Mouse (Mus musculus) limb, embryonic 15.5 days (tissue): ENCODE results near the gene Ccdc88a. TPM values are rescaled to one million over a fixed set of nuclear protein-coding genes. Genes with fewer than 3 reads are reported as not detected.

Source experiments
- ATAC-seq: fragments of 200-750 bp; cut with Nextera tagmentation; 2 replicates; pipeline ENCODE4 v1.8.0; 2017; ENCODE audit warnings: low read depth, moderate TSS enrichment; ENCODE audit not compliant: insufficient number of reproducible peaks, low FRiP score, low TSS enrichment
- H3K27ac ChIP-seq: fragments of 300-500 bp; sonication (generic); 2 replicates; pipeline ENCODE4 v1.5.1; 2015; ENCODE audit warnings: moderate library complexity, mild to moderate bottlenecking, inconsistent platforms
- H3K27me3 ChIP-seq: fragments of 300-500 bp; sonication (generic); 2 replicates; pipeline ENCODE4 v1.6.1; 2015; ENCODE audit warnings: inconsistent platforms
- H3K36me3 ChIP-seq: fragments of 300-500 bp; sonication (generic); 2 replicates; pipeline ENCODE4 v1.6.1; 2015; ENCODE audit warnings: inconsistent platforms
- H3K4me1 ChIP-seq: fragments of 300-500 bp; sonication (generic); 2 replicates; pipeline ENCODE4 v1.6.1; 2015; ENCODE audit warnings: inconsistent platforms
- H3K4me2 ChIP-seq: fragments of 300-500 bp; sonication (generic); 2 replicates; pipeline ENCODE4 v1.6.1; 2015; ENCODE audit warnings: mild to moderate bottlenecking, inconsistent platforms
- H3K4me3 ChIP-seq: fragments of 300-500 bp; sonication (generic); 2 replicates; pipeline ENCODE4 v1.5.1; 2015; ENCODE audit warnings: mild to moderate bottlenecking, inconsistent platforms
- H3K9ac ChIP-seq: fragments of 300-500 bp; sonication (generic); 2 replicates; pipeline ENCODE4 v1.6.1; 2015; ENCODE audit warnings: inconsistent platforms
- H3K9me3 ChIP-seq: fragments of 300-500 bp; sonication (generic); 2 replicates; pipeline ENCODE4 v1.6.1; 2016; ENCODE audit warnings: inconsistent platforms
- WGBS: fragments of 180-500 bp; shearing (Covaris S2); methylation state at CpG from one replicate; pipeline ENCODE4 v1.1.7; 2015; 5-methylcytosine and 5-hydroxymethylcytosine counted together
- polyA plus RNA-seq: library from polyadenylated mRNA; unstranded; fragments of >200 nt; fragmentation: Nextera tagmentation; extraction: Ambion mirVana; gene quantifications from 2 replicates; pipeline ENCODE4 v1.2.1, GENCODE M21; 2015

Gene Ccdc88a
- polyA plus RNA-seq, 1 experiment from 2014 or later = 42.9 TPM

DNA sequence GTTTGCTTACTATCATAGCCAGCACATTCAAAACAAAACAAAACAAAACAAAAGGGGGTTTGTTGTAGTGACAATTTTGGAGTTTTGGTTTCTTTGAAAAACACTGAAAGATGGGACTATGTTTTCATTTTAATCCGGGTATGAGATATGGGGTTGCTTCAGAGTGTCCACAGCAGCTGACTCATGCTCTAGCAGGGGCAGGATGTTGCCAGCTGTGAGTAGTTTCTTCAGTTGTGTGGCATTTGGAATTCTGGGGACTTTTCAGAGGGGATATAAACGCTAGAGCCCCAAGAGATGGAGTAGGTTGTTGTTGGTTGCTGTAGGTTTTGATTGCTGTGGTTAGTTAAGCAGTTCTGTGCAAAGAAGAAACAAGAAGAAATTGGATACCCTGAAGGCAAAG lies 10.0 kb downstream of the Ccdc88a start:
- Histone ChIP-seq H3K4me2 (no peak overlapping the region), H3K27ac (no peak overlapping the region), H3K27me3 (no peaks in the 10 kb centered on the region), H3K4me3 (no peak overlapping the region), H3K4me1 (no peaks in the 10 kb centered on the region), H3K9ac (no peak overlapping the region), H3K9me3 (no peaks in the 10 kb centered on the region), H3K36me3 (no peaks in the 10 kb centered on the region)
- no peak for ATAC-seq
- WGBS = 73% methylated on average over 2 of the region's 2 CpGs

DNA sequence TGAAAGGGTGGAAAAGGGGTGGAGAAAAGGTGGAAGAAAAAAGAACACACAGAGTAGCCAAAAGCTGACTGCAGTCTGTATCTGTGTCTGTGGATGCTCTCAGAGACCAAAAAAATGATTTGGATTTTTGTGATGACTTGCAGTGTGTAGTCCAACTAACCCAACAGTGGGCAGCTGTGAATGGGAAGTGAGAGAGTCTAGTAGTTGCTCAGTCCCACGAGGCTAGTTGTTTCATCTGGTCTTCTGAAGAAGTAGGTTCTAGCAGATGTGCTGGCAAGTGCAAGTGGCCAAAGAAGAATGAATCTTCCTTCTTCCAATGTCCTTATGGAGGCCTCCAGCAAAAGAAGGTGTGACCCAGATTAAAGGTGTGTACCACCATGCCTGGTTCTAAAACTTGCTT lies 10.5 kb downstream of the Ccdc88a start:
- H3K9ac ChIP-seq = no peak overlapping the region
- H3K27ac ChIP-seq = no peak overlapping the region
- H3K9me3 ChIP-seq = no peaks in the 10 kb centered on the region
- no peak overlapping the region for H3K4me3 ChIP-seq
- H3K27me3 ChIP-seq = no peaks in the 10 kb centered on the region
- no peak overlapping the region for H3K4me2 ChIP-seq
- ATAC-seq = no peak
- H3K36me3 ChIP-seq = no peaks in the 10 kb centered on the region
- WGBS = 87% methylated on average over 1 of the region's 1 CpGs
- H3K4me1 ChIP-seq = no peaks in the 10 kb centered on the region

DNA sequence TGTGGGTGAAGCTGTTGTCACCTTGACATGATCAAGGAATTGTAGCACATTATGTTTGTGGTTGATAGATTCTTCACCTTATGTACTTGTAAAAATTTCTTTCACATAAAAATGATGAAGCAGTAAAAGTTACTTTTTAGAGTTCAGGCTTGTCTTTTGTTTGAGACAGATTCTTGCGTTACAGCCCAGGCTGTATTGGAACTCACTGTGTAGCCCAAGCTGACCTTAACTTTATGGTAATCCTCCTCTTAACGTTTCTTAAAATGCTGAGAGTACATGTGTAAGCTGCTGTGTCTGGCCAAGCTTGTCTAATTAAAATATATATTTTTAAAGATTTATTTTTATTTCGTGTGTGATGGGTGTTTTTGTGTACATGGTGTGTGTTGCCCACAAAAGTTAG lies 11.2 kb downstream of the Ccdc88a start:
- Histone ChIP-seq H3K36me3 (no peaks in the 10 kb centered on the region), H3K4me3 (no peak overlapping the region), H3K27me3 (no peaks in the 10 kb centered on the region), H3K4me2 (no peak overlapping the region), H3K9me3 (no peaks in the 10 kb centered on the region), H3K27ac (no peak overlapping the region), H3K9ac (no peak overlapping the region), H3K4me1 (no peaks in the 10 kb centered on the region)
- no peak for ATAC-seq
- 67% methylated on average over 3 of the region's 3 CpGs for WGBS

DNA sequence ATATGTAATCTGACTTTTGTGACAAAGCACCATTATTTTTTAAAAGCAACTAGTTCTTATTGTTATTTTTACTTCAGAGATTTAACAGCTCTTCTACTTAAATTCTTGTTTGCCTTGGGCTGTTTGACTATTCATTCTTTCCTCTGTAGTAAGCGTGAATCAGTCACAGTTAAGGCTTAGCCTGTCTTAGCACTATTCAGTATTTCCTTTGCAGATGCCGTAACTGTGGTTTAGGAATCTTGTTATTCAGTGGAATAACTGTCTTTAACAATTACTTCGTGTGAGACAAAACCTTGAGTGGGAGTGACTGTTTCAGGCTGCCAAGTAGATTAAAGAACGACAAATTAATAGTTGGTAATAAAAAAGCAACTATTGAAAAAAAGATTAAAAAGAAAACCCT lies 16.5 kb downstream of the Ccdc88a start:
- H3K27me3 ChIP-seq = no peaks in the 10 kb centered on the region
- 62% methylated on average over 4 of the region's 4 CpGs for WGBS
- H3K27ac ChIP-seq = no peak overlapping the region
- H3K9ac ChIP-seq = no peak overlapping the region
- no peak for ATAC-seq
- H3K36me3 ChIP-seq = no peaks in the 10 kb centered on the region
- no peaks in the 10 kb centered on the region for H3K9me3 ChIP-seq
- H3K4me2 ChIP-seq = no peak overlapping the region
- H3K4me1 ChIP-seq = no peaks in the 10 kb centered on the region
- no peak overlapping the region for H3K4me3 ChIP-seq

DNA sequence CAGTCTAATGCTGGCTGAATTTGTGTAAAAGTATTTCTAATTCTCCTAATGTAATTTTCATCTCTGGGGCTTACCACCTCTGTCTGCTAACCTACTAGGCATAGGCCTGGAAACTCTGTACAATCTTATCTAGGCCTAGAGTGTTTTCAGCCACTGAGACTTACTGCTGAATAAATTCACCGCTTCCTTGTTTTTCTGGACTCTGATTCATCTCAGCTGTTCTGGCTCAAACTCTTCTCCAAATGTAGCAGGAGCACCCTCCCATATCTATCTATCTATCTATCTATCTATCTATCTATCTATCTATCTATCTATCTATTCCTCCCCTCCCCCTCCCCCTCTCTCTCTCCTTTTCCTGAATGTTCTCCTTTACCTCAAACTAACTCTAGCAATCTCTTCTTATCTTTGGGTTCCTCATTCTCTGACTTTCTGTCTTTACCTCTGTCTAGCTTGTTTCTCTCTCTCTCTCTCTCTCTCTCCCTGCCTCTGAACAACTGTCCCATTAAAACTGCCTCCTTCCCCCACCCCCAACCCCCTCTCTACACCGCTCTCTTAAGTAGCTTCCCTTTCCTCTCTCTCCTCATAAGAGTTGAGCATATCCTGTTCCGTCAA lies 21.8 kb downstream of the Ccdc88a start:
- Histone ChIP-seq H3K4me2 (no peak overlapping the region), H3K27ac (no peak overlapping the region), H3K4me1 (no peaks in the 10 kb centered on the region), H3K36me3 (no peaks in the 10 kb centered on the region), H3K27me3 (no peaks in the 10 kb centered on the region), H3K4me3 (no peak overlapping the region), H3K9ac (no peak overlapping the region), H3K9me3 (no peaks in the 10 kb centered on the region)
- no peak for ATAC-seq
- WGBS = 92% methylated on average over 3 of the region's 3 CpGs

DNA sequence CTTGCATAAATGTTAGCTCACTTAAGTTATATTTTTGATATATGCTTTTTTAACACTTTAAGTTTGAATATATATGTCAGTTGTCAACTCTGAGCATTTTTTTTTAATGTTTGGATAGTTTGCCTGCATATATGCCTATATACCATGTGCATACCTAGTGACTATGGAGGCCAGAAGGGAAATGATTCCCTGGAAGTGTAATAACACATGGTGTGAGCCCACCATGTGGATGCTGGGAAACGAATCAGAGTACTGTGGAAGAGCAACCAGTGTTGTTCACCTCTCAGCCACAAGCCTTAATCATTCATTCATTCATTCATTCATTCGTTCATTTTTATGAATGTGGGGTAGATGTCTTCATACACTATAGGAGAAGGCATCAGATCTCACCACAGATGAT lies 26.9 kb downstream of the Ccdc88a start:
- no peak overlapping the region for H3K9ac ChIP-seq
- ATAC-seq = no peak
- H3K27ac ChIP-seq = no peak overlapping the region
- whole genome bisulfite sequencing = 92% methylated on average over 2 of the region's 2 CpGs
- no peaks in the 10 kb centered on the region for H3K36me3 ChIP-seq
- no peaks in the 10 kb centered on the region for H3K4me1 ChIP-seq
- no peaks in the 10 kb centered on the region for H3K27me3 ChIP-seq
- H3K4me2 ChIP-seq = no peak overlapping the region
- H3K9me3 ChIP-seq = no peaks in the 10 kb centered on the region
- no peak overlapping the region for H3K4me3 ChIP-seq

DNA sequence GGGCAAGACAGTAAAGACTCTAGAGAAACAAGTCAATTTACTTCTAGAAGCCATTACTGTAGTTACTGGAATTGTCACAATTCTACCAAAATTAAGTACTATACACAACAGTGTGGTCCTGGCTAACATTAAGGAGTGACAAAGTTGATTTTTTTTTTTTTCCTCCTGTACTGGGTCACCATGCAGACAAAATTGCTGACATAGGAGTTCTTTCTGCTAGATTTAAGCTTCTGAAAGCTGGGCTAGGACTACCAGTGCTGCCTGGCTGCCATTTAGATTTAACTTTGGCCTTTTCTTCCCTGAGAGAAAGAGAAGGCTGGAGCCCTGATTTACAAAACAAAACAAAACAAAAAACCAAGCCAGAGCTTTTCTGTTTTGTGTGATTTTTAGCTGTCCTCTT lies 32.8 kb downstream of the Ccdc88a start:
- Histone ChIP-seq H3K27me3 (no peaks in the 10 kb centered on the region), H3K9me3 (no peaks in the 10 kb centered on the region), H3K4me1 (no peaks in the 10 kb centered on the region), H3K36me3 (no peaks in the 10 kb centered on the region), H3K9ac (no peak overlapping the region), H3K4me3 (no peak overlapping the region), H3K4me2 (no peak overlapping the region), H3K27ac (no peak overlapping the region)
- ATAC-seq = no peak

DNA sequence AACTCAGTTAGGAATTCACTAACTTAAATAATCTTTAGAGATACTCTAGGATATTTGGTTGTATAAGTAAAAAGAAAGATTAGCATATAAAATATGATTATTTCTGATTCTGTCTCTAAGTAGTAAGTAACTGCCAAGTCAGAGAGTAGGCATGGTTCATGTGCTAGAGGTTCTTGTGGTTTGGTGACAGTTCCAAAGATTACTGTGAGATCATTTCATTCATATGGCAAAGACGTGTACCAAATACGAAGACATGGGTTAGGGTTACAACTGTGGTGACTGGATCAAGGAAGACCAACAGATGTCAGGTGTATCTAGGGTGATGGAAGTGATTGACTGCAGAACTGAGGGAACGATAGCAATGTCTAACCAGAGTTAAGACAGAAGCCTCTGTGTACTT lies 50.0 kb downstream of the Ccdc88a start:
- Histone ChIP-seq H3K27me3 (no peaks in the 10 kb centered on the region), H3K36me3 (peaks cover 5% of the 10 kb centered on the region), H3K4me1 (no peaks in the 10 kb centered on the region), H3K27ac (no peak overlapping the region), H3K4me2 (no peak overlapping the region), H3K9me3 (no peaks in the 10 kb centered on the region), H3K4me3 (no peak overlapping the region), H3K9ac (no peak overlapping the region)
- WGBS = 92% methylated on average over 3 of the region's 3 CpGs
- no peak for ATAC-seq

DNA sequence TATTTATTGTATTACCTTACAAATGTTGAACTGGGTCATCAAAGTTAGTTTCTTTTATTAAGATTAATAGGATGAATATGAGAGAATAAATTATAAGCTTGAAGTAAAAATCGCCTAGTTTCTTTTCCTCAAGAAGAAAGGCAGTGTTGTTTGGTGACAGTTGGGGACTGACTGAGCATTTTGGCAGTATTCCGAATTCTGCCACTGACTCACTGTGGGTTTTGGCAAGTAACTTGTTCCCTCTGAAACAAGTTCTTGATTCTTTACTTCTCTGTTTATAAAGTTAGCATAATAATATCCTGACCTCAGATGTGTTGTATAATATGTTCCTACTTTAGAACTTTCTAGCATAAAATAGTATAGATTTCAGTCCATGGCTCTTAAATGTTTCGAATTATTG lies 55.3 kb downstream of the Ccdc88a start:
- H3K9ac ChIP-seq = no peak overlapping the region
- 74% methylated on average over 3 of the region's 3 CpGs for WGBS
- peaks cover 23% of the 10 kb centered on the region for H3K36me3 ChIP-seq
- no peak overlapping the region for H3K27ac ChIP-seq
- no peaks in the 10 kb centered on the region for H3K4me1 ChIP-seq
- H3K9me3 ChIP-seq = no peaks in the 10 kb centered on the region
- no peak overlapping the region for H3K4me3 ChIP-seq
- H3K27me3 ChIP-seq = no peaks in the 10 kb centered on the region
- no peak for ATAC-seq
- H3K4me2 ChIP-seq = no peak overlapping the region

DNA sequence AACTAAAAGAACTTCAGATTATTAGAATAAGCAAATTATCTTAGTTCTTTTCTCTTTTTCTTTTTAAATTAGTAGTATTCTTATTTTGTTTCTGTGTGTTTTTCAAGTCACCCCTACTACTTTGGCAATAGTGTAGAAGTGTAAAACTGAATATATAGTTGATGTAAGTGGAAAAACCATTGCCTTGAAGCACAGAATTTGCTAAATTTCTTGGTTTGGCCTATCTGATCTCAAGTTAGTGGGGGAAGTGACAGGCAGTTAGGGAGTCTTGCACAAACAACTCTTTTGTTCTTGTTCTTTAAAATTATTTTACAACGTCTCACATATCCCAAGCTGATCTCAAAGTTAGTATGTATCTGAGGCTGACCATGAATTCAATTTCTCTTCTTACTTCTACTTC lies 57.6 kb downstream of the Ccdc88a start:
- Histone ChIP-seq H3K27me3 (no peaks in the 10 kb centered on the region), H3K27ac (no peak overlapping the region), H3K4me2 (no peak overlapping the region), H3K9ac (no peak overlapping the region), H3K4me1 (no peaks in the 10 kb centered on the region), H3K4me3 (no peak overlapping the region), H3K9me3 (no peaks in the 10 kb centered on the region), H3K36me3 (peaks cover 18% of the 10 kb centered on the region; the same call in 1 of the 2 replicates)
- 95% methylated on average over 1 of the region's 1 CpGs for WGBS
- no peak for ATAC-seq

DNA sequence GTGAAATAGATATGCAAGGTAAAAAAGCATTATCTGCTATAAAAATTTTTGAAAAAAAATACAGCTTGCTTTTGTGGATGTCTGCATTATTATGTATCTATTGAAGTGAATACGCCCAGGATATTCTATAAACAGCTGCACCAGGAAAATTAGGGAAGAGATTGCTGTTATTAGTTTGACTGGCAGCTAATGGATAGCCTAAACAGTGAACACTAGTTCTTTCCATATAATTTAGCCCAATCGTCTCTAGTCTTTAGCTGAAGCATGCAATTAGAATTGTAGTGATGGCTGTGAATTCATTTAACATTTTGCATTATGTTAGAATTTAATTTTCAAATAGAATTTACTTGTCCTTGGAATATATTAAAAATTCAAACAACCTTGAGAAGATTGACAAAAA lies 75.3 kb downstream of the Ccdc88a start:
- H3K4me3 ChIP-seq = no peak overlapping the region
- no peak for ATAC-seq
- 83% methylated on average over 2 of the region's 2 CpGs for WGBS
- H3K27me3 ChIP-seq = no peaks in the 10 kb centered on the region
- no peaks in the 10 kb centered on the region for H3K4me1 ChIP-seq
- no peaks in the 10 kb centered on the region for H3K9me3 ChIP-seq
- peaks cover 4% of the 10 kb centered on the region; the same call in 1 of the 2 replicates for H3K36me3 ChIP-seq
- H3K4me2 ChIP-seq = no peak overlapping the region
- H3K9ac ChIP-seq = no peak overlapping the region
- no peak overlapping the region for H3K27ac ChIP-seq

DNA sequence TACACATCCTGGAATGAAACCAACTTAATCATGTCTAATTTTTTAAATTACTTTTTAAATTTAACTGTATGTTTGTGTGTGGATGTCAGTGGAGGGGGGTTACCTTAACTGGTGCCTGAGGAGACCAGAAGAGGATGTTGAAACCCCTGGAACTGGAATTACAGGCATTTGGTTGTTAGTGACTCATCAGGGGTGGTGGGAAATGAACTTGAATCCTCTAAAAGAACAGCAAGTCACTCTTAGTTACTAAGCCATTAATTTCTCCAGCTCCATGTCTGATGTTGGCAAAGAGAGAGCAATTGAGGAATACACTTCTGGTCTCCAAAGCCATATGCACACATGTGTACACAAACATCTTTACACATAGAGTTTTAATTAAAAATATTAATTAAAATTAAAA lies 101.2 kb downstream of the Ccdc88a start:
- ATAC-seq = no peak
- Histone ChIP-seq H3K4me1 (no peaks in the 10 kb centered on the region), H3K4me2 (no peak overlapping the region), H3K27me3 (no peaks in the 10 kb centered on the region), H3K36me3 (peaks cover 15% of the 10 kb centered on the region), H3K4me3 (no peak overlapping the region), H3K9ac (no peak overlapping the region), H3K9me3 (no peaks in the 10 kb centered on the region), H3K27ac (no peak overlapping the region)

DNA sequence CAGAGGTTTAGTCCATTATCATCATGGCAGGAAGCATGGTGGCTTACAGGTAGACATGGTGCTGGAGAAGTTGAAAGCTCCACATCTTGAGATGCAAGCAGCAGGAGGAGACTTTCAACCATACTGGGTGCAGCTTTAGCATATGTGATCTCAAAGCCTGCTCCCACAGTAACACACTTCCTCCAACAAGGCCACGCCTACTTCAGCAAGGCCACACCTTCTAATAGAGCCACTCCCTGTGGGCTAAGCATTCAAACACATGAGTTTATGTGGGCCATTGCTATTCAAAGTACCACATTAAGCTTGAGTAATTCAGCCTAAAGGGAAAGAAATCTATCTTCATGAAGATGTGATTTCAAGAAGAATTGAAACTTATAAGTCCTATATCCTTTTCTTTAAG lies 119.7 kb downstream of the Ccdc88a start:
- peaks cover 19% of the 10 kb centered on the region for H3K36me3 ChIP-seq
- ATAC-seq = no peak
- H3K4me1 ChIP-seq = no peaks in the 10 kb centered on the region
- no peak overlapping the region for H3K9ac ChIP-seq
- no peaks in the 10 kb centered on the region for H3K9me3 ChIP-seq
- H3K4me3 ChIP-seq = no peak overlapping the region
- 88% methylated on average over 1 of the region's 1 CpGs for WGBS
- no peak overlapping the region for H3K27ac ChIP-seq
- H3K4me2 ChIP-seq = no peak overlapping the region
- no peaks in the 10 kb centered on the region for H3K27me3 ChIP-seq
